Mouse (Mus musculus) monocyte, adult 2 months (primary cell): ENCODE data around the gene Hhipl1.

Experiments used
- DNase-seq, 2 experiments: peaks; one replicate each; pipeline ENCODE4 v3.0.0; 2022; ENCODE audit warnings: low spot score in 2 of 2, low read depth in 1 of 2

The Hhipl1 gene

DNA sequence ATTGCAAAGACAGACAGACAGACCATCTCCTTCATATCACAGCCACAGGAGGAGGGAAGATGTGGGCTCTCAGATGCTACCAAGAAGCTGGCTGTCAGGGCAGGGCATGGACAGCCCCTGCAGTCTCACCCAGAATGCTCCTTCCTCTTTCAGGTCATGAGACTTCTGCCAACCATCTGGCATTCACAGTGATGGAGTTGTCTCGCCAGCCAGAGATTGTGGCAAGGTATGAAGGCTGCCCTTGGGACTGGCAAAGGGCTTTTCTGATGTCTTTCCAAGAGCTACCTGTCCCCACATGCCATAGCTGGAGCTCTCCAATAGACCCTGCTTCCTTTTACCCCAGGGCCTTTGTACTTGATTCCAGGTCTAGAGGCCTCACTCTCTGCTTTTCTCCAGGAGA, 49.2 kb downstream of the Hhipl1 start:
- DNase-seq, result no peak

DNA sequence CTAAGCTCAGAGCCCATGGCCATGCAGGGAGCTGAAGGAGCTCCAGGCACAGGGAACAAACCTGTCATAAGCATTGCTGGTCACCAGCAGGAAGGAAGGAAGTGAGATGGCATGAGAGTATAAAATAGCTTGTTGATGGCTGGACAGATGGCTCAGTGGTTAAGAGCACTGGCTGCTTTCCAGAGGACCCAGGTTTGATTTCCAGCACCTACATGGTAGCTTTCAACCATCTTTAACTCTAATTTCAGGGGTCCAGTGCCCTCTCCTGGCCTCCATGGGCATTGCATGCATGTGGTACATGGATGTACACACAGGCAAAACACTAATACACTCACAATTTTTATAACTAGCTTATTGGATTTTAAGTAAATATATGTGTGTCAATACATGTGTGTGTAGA, 49.9 kb downstream of the Hhipl1 start:
- DNase-seq, result no peak

DNA sequence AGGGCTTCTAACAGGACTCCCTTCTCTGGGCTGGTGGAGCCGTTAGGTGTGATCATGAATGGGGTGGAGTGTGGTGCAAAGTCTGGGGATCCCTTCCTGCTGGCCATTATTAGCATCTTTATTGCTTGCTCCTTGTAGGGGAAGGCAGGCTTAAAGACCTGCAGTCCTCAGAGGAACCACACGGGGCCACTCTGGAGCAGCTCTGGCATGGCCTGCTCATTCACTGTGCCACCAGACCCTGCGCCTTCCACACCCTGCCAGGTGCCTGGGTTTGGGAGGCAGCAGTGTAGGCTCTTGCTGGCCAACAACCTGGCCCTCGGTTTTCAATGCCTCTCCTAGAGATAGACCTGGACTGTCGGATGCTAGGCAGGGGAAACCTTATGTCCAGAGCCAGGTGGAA, 57.7 kb downstream of the Hhipl1 start:
- DNase-seq, result no peak

DNA sequence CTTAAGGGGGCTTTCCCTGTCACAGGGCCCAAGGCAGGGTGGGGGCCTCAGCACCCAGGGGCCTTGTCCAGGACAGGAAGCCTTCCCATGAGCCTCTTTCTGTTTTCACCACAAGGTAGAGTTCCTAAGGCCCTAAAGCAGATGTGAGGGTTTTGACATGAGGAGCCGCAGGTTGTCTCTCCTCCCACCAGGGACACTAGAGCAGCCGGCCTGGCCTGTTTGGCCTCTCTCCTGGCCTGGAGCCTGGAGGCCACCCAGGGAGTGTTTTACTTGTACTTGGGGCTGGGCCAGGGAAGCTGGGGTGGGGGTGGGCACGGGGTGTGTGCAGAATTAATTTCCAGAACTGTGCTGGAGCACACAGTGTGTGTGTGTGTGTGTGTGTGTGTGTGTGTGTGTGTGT, 59.3 kb downstream of the Hhipl1 start:
- DNase-seq, result no peak

DNA sequence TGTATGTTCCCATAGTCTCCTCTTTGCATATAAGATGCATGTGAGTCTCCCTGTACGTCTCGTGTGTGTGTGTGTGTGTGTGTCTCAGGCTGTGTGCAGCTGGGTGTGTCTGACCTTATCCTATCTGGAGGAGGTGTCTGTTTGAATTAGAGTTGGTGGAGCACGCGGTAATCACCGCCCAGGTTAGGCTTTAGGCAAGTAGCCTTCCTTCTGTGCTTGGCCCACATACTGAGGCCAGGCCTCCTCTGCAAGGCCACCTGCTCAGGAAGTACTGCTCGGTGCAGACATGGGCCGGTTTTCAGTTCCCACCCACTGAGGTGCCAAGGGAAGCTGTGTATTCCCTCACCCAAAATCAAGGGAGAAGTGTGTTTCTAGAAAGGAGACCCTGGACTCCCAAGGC, 59.8 kb downstream of the Hhipl1 start:
- DNase-seq, result no peak

DNA sequence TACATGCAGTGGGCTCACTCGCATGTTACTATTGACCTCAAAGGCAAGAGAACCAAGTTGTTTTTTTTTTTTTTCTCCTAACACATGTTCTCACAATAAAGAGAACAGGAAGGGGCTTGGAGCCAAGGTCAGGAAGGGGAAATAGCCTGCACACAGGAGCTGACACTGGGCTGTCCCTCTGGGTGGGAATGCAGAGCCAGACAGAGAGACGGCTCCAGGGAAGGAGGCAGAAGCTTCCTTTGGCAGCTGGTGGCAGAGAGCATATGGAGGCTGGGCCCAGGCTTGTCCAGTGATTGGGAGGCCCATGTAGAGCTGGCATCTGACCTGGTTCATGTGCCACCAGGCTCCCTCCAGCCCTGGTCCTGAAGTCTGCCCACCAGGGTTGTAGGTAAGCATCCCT, 61.8 kb downstream of the Hhipl1 start:
- no peak for DNase-seq

DNA sequence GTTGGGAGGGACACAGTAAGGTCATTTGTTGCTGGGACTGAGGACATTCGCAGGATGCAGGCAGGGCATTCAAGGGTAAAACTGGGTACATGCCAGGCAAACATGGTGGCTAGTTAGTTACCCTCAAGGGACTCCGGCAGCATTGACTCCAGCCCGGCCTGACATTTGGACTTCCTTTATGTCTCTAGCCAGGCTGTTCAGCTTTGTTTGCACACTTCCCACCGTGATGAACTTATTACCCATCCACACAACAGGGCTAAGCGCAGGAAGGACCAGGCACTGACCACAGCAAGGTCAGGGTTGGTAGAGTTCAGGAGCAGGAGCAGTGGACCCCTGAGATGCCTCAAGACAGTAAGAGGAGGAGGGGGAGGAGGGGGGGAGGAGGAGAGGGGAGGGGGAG, 62.9 kb downstream of the Hhipl1 start:
- no peak for DNase-seq

DNA sequence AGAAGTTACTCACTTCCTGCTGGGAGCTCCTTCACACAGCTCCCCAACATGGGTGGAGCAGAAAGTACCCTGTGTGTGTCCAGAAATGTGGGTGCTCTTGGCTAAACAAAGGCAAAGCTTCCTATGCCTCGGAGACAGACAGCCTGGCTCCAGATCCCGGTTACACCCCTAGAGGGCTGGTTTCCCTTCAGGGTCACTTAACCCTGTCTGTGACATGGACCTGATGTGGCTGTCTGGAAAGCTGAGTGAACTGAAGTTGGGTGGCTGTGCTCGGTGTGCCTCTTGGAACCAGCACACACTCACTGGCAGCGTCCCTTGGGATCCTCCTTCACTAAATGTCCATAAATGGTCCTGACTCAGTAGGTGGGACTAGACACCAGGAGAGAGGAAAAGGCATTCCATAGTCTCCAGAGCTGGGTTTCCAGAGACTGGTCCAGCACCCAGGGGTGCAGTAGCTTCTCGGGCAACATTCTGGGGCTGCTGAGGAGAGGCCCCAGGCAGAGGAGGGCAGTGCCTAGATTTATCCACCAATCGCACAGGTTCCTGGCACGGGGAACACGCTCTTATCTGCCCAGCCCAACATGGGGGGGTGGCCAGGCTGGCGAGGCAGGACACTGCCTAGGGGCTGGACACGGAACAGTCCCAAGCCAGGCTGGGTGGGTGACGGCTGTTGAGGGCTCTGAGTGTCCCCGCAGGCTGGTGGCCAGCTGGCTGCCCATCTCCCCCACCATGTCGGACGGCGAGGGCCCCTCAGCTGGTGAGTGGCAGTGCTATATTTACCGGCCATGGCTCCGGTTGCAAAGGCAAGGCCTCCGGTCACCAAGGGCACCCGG, 64.7 kb downstream of the Hhipl1 start, which contains the start of gene Eml1:
TSS of gene Eml1 (plus strand) at position 362 of the 833 bp plus-strand sequence.
- DNase-seq, result no peak

DNA sequence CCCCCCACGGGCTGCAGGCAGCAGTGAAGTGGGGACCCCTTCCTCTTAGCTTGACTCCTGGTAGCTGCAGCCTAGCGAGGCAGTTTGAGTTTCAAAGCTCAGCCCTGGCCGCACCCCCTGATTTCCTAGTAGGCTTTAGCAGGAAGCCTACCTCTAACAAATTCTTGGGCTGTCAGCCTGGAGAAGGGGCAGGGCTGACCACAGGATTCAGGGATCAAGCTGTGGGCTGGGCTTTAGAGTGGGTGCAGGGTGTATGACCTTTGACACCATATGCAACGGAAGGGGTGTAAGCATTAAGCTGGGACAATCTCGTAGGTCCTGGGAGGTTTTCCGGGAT, 65.3 kb downstream of the Hhipl1 start:
- no peak for DNase-seq

DNA sequence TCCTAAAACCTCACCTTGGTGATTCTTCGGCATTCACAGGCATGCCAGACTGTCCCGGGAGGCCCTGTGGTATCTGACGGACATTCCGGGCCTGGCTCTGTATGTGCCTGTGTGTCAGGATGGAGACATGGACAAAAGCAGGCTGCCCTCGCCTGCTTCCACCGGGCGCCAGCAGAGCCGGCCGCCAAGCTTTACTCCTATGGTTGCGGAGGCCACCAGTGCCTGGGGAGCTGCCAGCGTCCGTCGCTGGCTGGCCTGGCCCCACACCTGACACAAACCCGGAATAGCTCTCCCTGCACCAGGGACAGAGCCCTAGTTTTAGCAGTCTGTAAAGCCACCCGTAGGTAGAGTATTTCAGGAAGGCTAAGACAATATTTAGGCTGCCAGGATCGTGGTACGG, 66.2 kb downstream of the Hhipl1 start:
- no peak for DNase-seq

DNA sequence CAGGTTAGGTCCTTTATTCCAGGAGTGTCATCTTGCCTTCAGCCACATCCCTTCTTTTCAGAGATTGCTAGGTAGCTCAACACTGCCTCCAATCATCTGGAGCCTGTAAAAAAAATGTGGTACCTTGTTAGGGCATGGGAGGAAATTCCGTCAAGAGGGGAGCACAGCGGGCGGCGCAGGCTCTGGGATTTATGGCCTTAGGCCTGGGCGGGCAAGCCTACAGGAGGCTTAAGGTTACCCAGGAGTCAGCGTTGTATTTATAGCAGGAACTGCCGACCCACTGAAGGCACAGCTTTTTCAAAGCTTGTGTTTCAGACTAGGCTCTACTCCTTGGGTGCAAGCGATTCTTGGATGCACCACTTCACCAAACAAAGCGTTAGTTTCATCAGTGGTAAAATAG, 67.5 kb downstream of the Hhipl1 start:
- no peak for DNase-seq

DNA sequence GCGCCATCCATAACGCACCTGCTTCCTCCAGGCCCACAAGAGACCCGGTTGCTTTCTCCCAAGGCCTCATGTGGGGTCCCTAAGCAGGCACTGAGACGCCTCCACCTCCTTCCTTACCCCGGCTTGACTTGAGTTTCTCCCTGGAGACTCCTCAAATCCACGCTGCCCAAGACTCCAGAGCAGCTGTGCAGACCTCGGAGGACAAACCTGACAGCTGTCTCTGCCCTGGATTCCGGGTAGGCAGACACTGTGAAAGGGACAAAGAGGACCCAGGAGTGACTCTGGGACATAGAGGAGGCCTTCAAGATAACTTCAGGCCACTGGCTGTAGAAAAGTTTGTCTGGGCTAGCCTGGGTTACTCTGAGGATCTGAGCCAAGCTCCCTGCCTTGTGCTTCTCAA, 68.6 kb downstream of the Hhipl1 start:
- DNase-seq, result no peak

DNA sequence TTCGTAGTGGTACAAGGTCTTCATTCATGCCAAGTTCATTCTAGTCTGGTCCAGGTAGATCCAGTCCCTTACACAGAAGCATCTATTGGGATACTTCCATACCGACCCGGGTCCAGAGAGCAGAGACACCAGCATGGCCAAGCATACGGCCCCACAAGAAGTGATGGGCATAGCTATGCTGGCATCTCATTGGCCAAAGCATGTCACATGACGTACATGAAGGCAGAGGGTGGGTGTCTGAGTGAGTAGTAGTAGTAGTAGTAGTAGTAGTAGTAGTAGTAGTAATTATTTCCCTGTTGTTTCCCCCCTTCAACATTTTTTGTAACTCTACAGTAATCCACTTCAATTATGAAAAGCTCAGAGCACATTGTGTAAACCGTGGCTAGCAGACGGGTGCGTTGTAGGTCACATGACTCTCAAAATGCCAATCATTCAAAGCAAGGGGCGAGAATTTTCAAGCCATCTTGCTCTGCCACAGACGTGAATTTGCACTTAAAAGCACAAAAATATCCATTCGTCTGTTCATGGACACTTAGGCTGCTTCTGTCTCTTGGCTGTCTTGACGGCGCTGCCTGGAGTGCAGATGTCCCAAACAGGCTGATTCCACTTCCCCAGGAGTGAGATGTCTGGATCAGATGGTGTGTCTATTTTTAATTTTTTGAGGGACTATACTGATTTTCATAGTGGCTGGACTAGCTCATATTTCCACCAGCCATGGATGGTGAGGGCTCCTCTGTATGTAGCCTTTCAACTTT, 72.5 kb downstream of the Hhipl1 start:
- DNase-seq, result no peak
